Mouse (Mus musculus): ENCODE results near the gene Olfr43.

Olfr43 gene

GRCm38 (mm10) chr11:74211279-74211678 is at the start of gene Olfr43:
Olfr43 (minus strand) TSS chr11:74211379.
- DNase-seq (ENCODE audit: low read depth in 2 of 2, low spot score in 2 of 2): no peak

- no peak for DNase-seq (ENCODE audit: low read depth in 2 of 2, low spot score in 2 of 2)
Measured at GRCm38 (mm10) chr11:74259508-74259907, 48.3 kb upstream of the Olfr43 start, which contains the start of gene Olfr406. Olfr406 (plus strand) TSS chr11:74259808.

GRCm38 (mm10) chr11:74241201-74241600 is 30.0 kb upstream of the Olfr43 start:
- DNase-seq (ENCODE audit: low read depth in 2 of 2, low spot score in 2 of 2): no peak

- DNase-seq (ENCODE audit: low read depth in 2 of 2, low spot score in 2 of 2): no peak
Measured at GRCm38 (mm10) chr11:74185949-74186348, 25.2 kb downstream of the Olfr43 start, which contains the start of gene Olfr403. Olfr403 (plus strand) TSS chr11:74186249.

- no peak for DNase-seq (ENCODE audit: low read depth in 2 of 2, low spot score in 2 of 2)
Measured at GRCm38 (mm10) chr11:74183745-74184144, 27.4 kb downstream of the Olfr43 start.

- no peak for DNase-seq (ENCODE audit: low read depth in 2 of 2, low spot score in 2 of 2)
Measured at GRCm38 (mm10) chr11:74183168-74183567, 28.0 kb downstream of the Olfr43 start.

GRCm38 (mm10) chr11:74168771-74169170 is 42.4 kb downstream of the Olfr43 start:
- no peak for DNase-seq (ENCODE audit: low read depth in 2 of 2, low spot score in 2 of 2)
